Mouse (Mus musculus) forebrain, embryonic 14.5 days (tissue): ENCODE measurements around the gene Bhlhe40. TPM values are rescaled to one million over a fixed set of nuclear protein-coding genes. Genes with fewer than 3 reads are reported as not detected.

Experiments used
- ATAC-seq: fragments of 200-750 bp; cut with Nextera tagmentation; 2 replicates; pipeline ENCODE4 v1.8.0; 2017; ENCODE audit warnings: mild to moderate bottlenecking, moderate library complexity
- DNase-seq: peaks from one replicate; pipeline ENCODE4 v3.0.0-alpha.2; 2015; ENCODE audit warnings: low spot score
- H3K27ac ChIP-seq: fragments of 300-500 bp; sonication (generic); 2 replicates; pipeline ENCODE4 v1.5.1; 2014; ENCODE audit warnings: low read depth, mild to moderate bottlenecking, control low read depth, low read length, moderate library complexity
- H3K27me3 ChIP-seq: fragments of 300-500 bp; sonication (generic); replicated peaks from 2 replicates; pipeline ENCODE4 v1.6.1; 2014; ENCODE audit warnings: low read length, control low read depth, mixed read lengths; ENCODE audit not compliant: control insufficient read depth, insufficient read depth
- H3K36me3 ChIP-seq: fragments of 300-500 bp; sonication (generic); 2 replicates; pipeline ENCODE4 v1.6.1; 2014; ENCODE audit warnings: low read length, control low read depth; ENCODE audit not compliant: control insufficient read depth, insufficient read depth
- H3K4me1 ChIP-seq: fragments of 300-500 bp; sonication (generic); 2 replicates; pipeline ENCODE4 v1.6.1; 2014; ENCODE audit warnings: antibody characterized with exemption, low read length, control low read depth; ENCODE audit not compliant: control insufficient read depth, insufficient read depth
- H3K4me2 ChIP-seq: fragments of 300-500 bp; sonication (generic); 2 replicates; pipeline ENCODE4 v1.6.1; 2014; ENCODE audit warnings: mild to moderate bottlenecking, control low read depth, low read length
- H3K4me3 ChIP-seq: fragments of 300-500 bp; sonication (generic); 2 replicates; pipeline ENCODE4 v1.5.1; 2014; ENCODE audit warnings: low read depth, low read length, control low read depth
- H3K9ac ChIP-seq: fragments of 300-500 bp; sonication (generic); 2 replicates; pipeline ENCODE4 v1.6.1; 2014; ENCODE audit warnings: mild to moderate bottlenecking, low read length, control low read depth, moderate library complexity
- H3K9me3 ChIP-seq: fragments of 300-500 bp; sonication (generic); replicated peaks from 2 replicates; pipeline ENCODE4 v1.6.1; 2016; ENCODE audit warnings: low read length, control low read depth, mixed read lengths; ENCODE audit not compliant: control insufficient read depth
- WGBS: fragments of 180-500 bp; shearing (Covaris S2); extraction: QIAGEN DNeasy Blood & Tissue Kit; methylation state at CpG from one replicate; pipeline ENCODE4 v1.1.7; 2014; 5-methylcytosine and 5-hydroxymethylcytosine counted together
- polyA plus RNA-seq: library from polyadenylated mRNA; unstranded; fragments of >200 nt; fragmentation: Nextera tagmentation; extraction: Ambion mirVana; gene quantifications from 2 replicates; pipeline ENCODE4 v1.2.1, GENCODE M21; 2014

The Bhlhe40 gene
- polyA plus RNA-seq, 1 experiment from 2014 or later: 5.0 TPM

DNA sequence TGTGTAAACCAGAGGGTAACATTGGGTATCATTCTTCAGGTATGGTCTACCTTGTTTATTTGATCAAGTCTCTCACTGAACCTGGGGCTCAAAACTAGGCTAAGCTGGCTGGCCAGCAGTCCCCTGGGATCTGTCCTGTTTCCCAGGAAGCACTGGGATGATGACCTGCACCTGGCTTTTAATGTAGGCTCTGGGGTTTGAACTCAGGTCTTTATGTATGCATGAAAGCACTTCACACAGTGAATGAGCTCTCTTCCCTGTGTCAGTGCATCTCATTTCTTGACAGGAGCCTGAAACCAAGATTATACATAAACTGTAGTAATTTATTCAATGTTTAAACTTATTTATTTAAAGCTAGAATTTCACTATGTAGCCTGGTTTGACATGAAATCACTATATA lies 51.7 kb downstream of the Bhlhe40 start:
- no peak overlapping the region for H3K9ac ChIP-seq
- DNase-seq: no peak
- no peak overlapping the region for H3K27ac ChIP-seq
- H3K36me3 ChIP-seq: no peaks in the 10 kb centered on the region
- no peaks in the 10 kb centered on the region for H3K27me3 ChIP-seq
- no peaks in the 10 kb centered on the region; the same call in 1 of the 2 replicates for H3K4me1 ChIP-seq
- ATAC-seq: no peak
- no peak overlapping the region for H3K4me3 ChIP-seq
- no peaks in the 10 kb centered on the region for H3K9me3 ChIP-seq
- no peak overlapping the region for H3K4me2 ChIP-seq

DNA sequence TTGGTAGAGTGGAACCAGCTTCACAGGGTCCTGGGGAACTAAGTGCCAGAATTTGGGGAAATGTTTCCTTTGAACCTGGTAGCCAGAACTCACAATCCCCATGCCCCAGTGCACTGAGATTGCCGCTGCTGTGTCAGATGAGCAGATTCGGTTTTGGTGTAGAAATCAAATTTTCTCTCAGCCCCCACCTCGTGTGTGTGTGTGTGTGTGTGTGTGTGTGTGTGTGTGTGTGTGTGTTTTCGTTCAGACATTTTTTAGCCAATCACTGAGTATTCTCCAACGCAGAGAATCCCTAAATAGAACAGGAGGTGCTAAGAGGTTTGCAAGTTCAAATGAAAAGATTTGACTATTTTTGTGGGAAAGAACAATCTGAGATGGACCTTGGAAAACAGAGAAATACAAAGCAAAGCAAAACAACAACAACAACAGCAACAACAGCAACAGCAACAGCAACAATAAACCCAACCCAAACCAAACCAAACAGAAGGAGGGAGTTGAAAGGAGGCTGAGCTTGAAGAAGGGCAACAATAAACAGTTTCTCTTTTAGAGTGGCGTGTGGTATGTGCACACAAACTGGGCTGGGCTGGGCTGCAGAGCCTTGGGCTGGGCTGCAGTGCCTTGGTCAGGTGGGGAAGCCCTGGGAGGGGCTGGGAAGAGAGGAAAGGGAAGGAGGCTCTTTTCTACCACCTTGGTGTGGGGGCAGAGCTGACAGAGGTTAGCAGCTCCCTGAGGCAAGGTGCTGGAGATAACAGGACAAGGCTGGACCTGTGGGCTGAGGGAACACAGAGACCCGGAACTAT lies 52.9 kb downstream of the Bhlhe40 start:
- Histone ChIP-seq H3K9ac (no peak overlapping the region), H3K4me1 (no peaks in the 10 kb centered on the region; the same call in 1 of the 2 replicates), H3K4me2 (no peak overlapping the region), H3K27ac (no peak overlapping the region), H3K4me3 (no peak overlapping the region), H3K27me3 (no peaks in the 10 kb centered on the region), H3K36me3 (no peaks in the 10 kb centered on the region), H3K9me3 (no peaks in the 10 kb centered on the region)
- WGBS: 69% methylated on average over 7 of the region's 7 CpGs
- DNase-seq: no peak
- no peak for ATAC-seq

Other genes with a start within 250 kb of the Bhlhe40 start
- 93.8 and 103 TPM in 2 replicates for gene Arl8b, start 122.5 kb downstream of the Bhlhe40 start, polyA plus RNA-seq
- gene Edem1, start 168.0 kb downstream of the Bhlhe40 start, polyA plus RNA-seq: 7.5 and 11.4 TPM in 2 replicates